In the genomic region with DNA sequence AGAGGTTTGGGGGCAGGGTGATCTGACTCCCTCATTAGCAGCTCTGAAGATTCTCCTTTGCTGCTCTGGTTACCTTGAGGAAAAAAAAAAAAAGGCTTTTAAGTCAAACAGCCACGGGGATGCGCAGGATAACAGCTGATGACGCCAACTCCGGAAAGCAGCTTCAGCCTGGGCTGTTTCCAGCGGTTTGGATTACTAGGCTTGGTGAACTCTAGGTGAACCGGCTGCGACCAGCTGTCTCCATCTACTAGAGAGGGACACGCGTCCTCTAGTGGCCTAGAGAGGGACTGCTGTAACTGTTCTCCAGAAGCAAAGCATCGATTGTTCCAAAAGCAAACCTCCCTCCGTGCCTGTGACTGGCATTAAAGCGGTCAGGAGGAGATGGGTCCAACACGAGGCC, we compare ENCODE assay signal across 8 mouse cellular contexts. TPM values are rescaled to one million over a fixed set of nuclear protein-coding genes. Genes with fewer than 3 reads are reported as not detected.
DNase-seq lines count a peak whose midpoint lies in the region; ATAC-seq and TF ChIP-seq lines count a peak whose summit lies in the region.

No protein-coding gene starts in this region.

- under 1% methylated on average over 13 of the region's 13 CpGs for WGBS in forebrain, postnatal 0 days
- WGBS in lung, embryonic 14.5 days, result 1% methylated on average over 13 of the region's 13 CpGs
- WGBS in olfactory bulb, adult 2 months, result under 1% methylated on average over 13 of the region's 13 CpGs

- DNase-seq in ES-E14 (ENCODE audit: low read depth, low spot score), result peak; percentile 91
- peak; percentile 87 to 93 for DNase-seq in cerebellum, adult 18-20 months
- peak; percentile 90 for DNase-seq in forebrain, postnatal 0 days
- DNase-seq in heart, postnatal 4 days, result peak; percentile 95
- peak; percentile 82 to 89 for DNase-seq in layer of hippocampus, adult 2 months (ENCODE audit: low spot score in 2 of 2)
- DNase-seq in lung, embryonic 14.5 days, result peak; percentile 99
- peak; percentile 43 to 51 for DNase-seq in thymus, adult 18-20 months

- no peak overlapping the region; the same call in 1 of the 2 replicates for H3K9ac ChIP-seq in ES-E14 (ENCODE audit: insufficient read depth, low read depth, low read length, poor library complexity, severe bottlenecking)
- H3K9ac ChIP-seq in forebrain, postnatal 0 days, result no peak overlapping the region
- H3K9ac ChIP-seq in lung, embryonic 14.5 days, result no peak overlapping the region; the same call in 1 of the 2 replicates

- in situ Hi-C loops in ES-E14 (cut with MboI; ENCODE audit: low sequenced_read_pairs in 2 of 2, unreplicated experiment in 2 of 2), result no loop called here

- H3K27me3 ChIP-seq in forebrain, postnatal 0 days (ENCODE audit: insufficient read depth, low read length), result no peaks in the 10 kb centered on the region
- no peaks in the 10 kb centered on the region for H3K27me3 ChIP-seq in lung, embryonic 14.5 days (ENCODE audit: insufficient read depth, low read length)

- peak overlapping the region; percentile 36 for H3K4me2 ChIP-seq in forebrain, postnatal 0 days (ENCODE audit: low read depth)
- peak overlapping the region; percentile 50 for H3K4me2 ChIP-seq in lung, embryonic 14.5 days

- peak; percentile 94 for TF ChIP-seq CTCF in forebrain, postnatal 0 days (IDR thresholded peaks at IDR 0.05; ENCODE audit: low read depth)
- peak; percentile 99 for TF ChIP-seq CTCF in layer of hippocampus, adult 2 months (conservative IDR thresholded peaks at IDR 0.05)
- peak; percentile 98 for TF ChIP-seq CTCF in lung, embryonic 14.5 days (IDR thresholded peaks at IDR 0.05; ENCODE audit: low read depth)
- TF ChIP-seq CTCF in olfactory bulb, adult 2 months (IDR thresholded peaks at IDR 0.05; ENCODE audit: insufficient read depth, low read depth, low read length), result peak; percentile 50; the same call in 1 of the 2 replicates

- H3K4me1 ChIP-seq in ES-E14 (ENCODE audit: control insufficient read depth in 2 of 2, insufficient read depth in 2 of 2, low read length in 2 of 2, poor library complexity in 1 of 2), result peaks cover 3 to 7% of the 10 kb centered on the region in 2 experiments; a peak in 2 of 4 replicates
- H3K4me1 ChIP-seq in forebrain, postnatal 0 days (ENCODE audit: insufficient read depth), result peaks cover 10% of the 10 kb centered on the region
- H3K4me1 ChIP-seq in lung, embryonic 14.5 days (ENCODE audit: insufficient read depth), result no peaks in the 10 kb centered on the region
- 0 out of 2 replicates have a peak, but pooled peaks cover 1% of the 10 kb centered on the region for H3K4me1 ChIP-seq in olfactory bulb, adult 2 months (ENCODE audit: control insufficient read depth, insufficient read depth, low read length)

- no peaks in the 10 kb centered on the region for H3K9me3 ChIP-seq in ES-E14 (ENCODE audit: control insufficient read depth, insufficient read depth, low read depth, low read length)
- no peaks in the 10 kb centered on the region for H3K9me3 ChIP-seq in forebrain, postnatal 0 days (ENCODE audit: low read length)
- H3K9me3 ChIP-seq in lung, embryonic 14.5 days (ENCODE audit: low read depth, low read length), result no peaks in the 10 kb centered on the region

- H3K27ac ChIP-seq in ES-E14 (ENCODE audit: insufficient read depth, low read depth, low read length, poor library complexity, severe bottlenecking), result no peak overlapping the region
- 0 out of 2 replicates have a peak overlapping the region, but pooled peaks have one; percentile 15 for H3K27ac ChIP-seq in forebrain, postnatal 0 days (ENCODE audit: low read depth, low read length)
- peak overlapping the region; percentile 37; the same call in 1 of the 2 replicates for H3K27ac ChIP-seq in layer of hippocampus, adult 2 months
- H3K27ac ChIP-seq in lung, embryonic 14.5 days (ENCODE audit: low read depth), result no peak overlapping the region
- H3K27ac ChIP-seq in olfactory bulb, adult 2 months (ENCODE audit: insufficient read depth, low read depth, low read length), result no peak overlapping the region

- no peak overlapping the region; a peak in 1 of 4 replicates for H3K4me3 ChIP-seq in ES-E14 (ENCODE audit: insufficient read depth in 1 of 2, low read depth in 1 of 2, low read length in 2 of 2, poor library complexity in 1 of 2, severe bottlenecking in 1 of 2)
- H3K4me3 ChIP-seq in forebrain, postnatal 0 days (ENCODE audit: low read depth, low read length), result 0 out of 2 replicates have a peak overlapping the region, but pooled peaks have one; percentile 4
- peak overlapping the region; percentile 3; the same call in 1 of the 2 replicates for H3K4me3 ChIP-seq in layer of hippocampus, adult 2 months
- H3K4me3 ChIP-seq in lung, embryonic 14.5 days (ENCODE audit: low read depth, low read length), result no peak overlapping the region
- no peak overlapping the region for H3K4me3 ChIP-seq in olfactory bulb, adult 2 months (ENCODE audit: insufficient read depth, low read depth, low read length)

- no peak for TF ChIP-seq POLR2A in olfactory bulb, adult 2 months (IDR thresholded peaks at IDR 0.05; ENCODE audit: insufficient read depth, low read depth, low read length)

- peak; percentile 95 for ATAC-seq in forebrain, postnatal 0 days
- ATAC-seq in lung, embryonic 14.5 days (ENCODE audit: insufficient read depth), result peak; percentile 91

- H3K36me3 ChIP-seq in ES-E14 (ENCODE audit: control insufficient read depth, insufficient read depth, low read length, poor library complexity, severe bottlenecking), result no peaks in the 10 kb centered on the region
- no peaks in the 10 kb centered on the region for H3K36me3 ChIP-seq in forebrain, postnatal 0 days (ENCODE audit: insufficient read depth)
- H3K36me3 ChIP-seq in lung, embryonic 14.5 days (ENCODE audit: insufficient read depth), result no peaks in the 10 kb centered on the region

TF ChIP-seq in ES-E14, 5 proteins besides CTCF, POLR2A, EP300 and RAD21:
- TF ChIP-seq ZC3H11A (IDR thresholded peaks at IDR 0.05; ENCODE audit: borderline replicate concordance, low read depth, low read length), result no peak; the same call in 1 of the 2 replicates
- TF ChIP-seq ZNF384 (IDR thresholded peaks at IDR 0.05; ENCODE audit: low read depth, low read length), result peak; percentile 91
- no peak for TF ChIP-seq CHD2 (IDR thresholded peaks at IDR 0.05; ENCODE audit: low read depth, low read length)

RNA-seq across cellular contexts. Expression of a gene that starts 1.0 kb away (rescaled TPM):
- 4.4 and 4.7 TPM in 2 replicates for total RNA-seq in ES-E14 (2012; rRNA removed)
- total RNA-seq in forebrain, postnatal 0 days (2014; rRNA removed), result 14.8 and 20.4 TPM in 2 replicates
- 22.1 and 22.8 TPM in 2 replicates for polyA plus RNA-seq in forebrain, postnatal 0 days (2015; fragmentation: Nextera tagmentation; extraction: Ambion mirVana)
- total RNA-seq in heart, postnatal 4 days (2021), result 1 to 10 TPM in 1 of 2 experiments, under 1 TPM in 1; 0.65 to 1.5 TPM
- total RNA-seq in layer of hippocampus, adult 2 months (2021), result 100 to 1,000 TPM; 199 to 203 TPM
- 17.7 TPM in 2 replicates for polyA plus RNA-seq in lung, embryonic 14.5 days (2014; fragmentation: Nextera tagmentation; extraction: Ambion mirVana)
- polyA plus RNA-seq in olfactory bulb, adult 2 months (2012; ENCODE audit: insufficient read depth, insufficient read length, low replicate concordance, missing spikeins), result not detected in 2 replicates

RNA-seq across cellular contexts. Expression of a gene that starts 43.2 kb away (rescaled TPM):
- 19.1 and 21.1 TPM in 2 replicates for total RNA-seq in ES-E14 (2012; rRNA removed)
- 84.0 and 116 TPM in 2 replicates for total RNA-seq in forebrain, postnatal 0 days (2014; rRNA removed)
- 90.1 and 91.7 TPM in 2 replicates for polyA plus RNA-seq in forebrain, postnatal 0 days (2015; fragmentation: Nextera tagmentation; extraction: Ambion mirVana)
- 10 to 100 TPM; 55.1 to 58.6 TPM for total RNA-seq in heart, postnatal 4 days (2021)
- 100 to 1,000 TPM; 220 to 229 TPM for total RNA-seq in layer of hippocampus, adult 2 months (2021)
- polyA plus RNA-seq in lung, embryonic 14.5 days (2014; fragmentation: Nextera tagmentation; extraction: Ambion mirVana), result 42.8 and 47.8 TPM in 2 replicates
- polyA plus RNA-seq in olfactory bulb, adult 2 months (2012; ENCODE audit: insufficient read depth, insufficient read length, low replicate concordance, missing spikeins), result not detected in 2 replicates

RNA-seq across cellular contexts. Expression of a gene that starts 55.1 kb away (rescaled TPM):
- total RNA-seq in ES-E14 (2012; rRNA removed), result 27.9 and 30.9 TPM in 2 replicates
- total RNA-seq in forebrain, postnatal 0 days (2014; rRNA removed), result 28.9 and 44.9 TPM in 2 replicates
- 88.4 and 97.7 TPM in 2 replicates for polyA plus RNA-seq in forebrain, postnatal 0 days (2015; fragmentation: Nextera tagmentation; extraction: Ambion mirVana)
- 10 to 100 TPM; 74.9 to 78.5 TPM for total RNA-seq in heart, postnatal 4 days (2021)
- total RNA-seq in layer of hippocampus, adult 2 months (2021), result 10 to 100 TPM; 64.8 to 67.1 TPM
- 77.2 and 80.8 TPM in 2 replicates for polyA plus RNA-seq in lung, embryonic 14.5 days (2014; fragmentation: Nextera tagmentation; extraction: Ambion mirVana)
- polyA plus RNA-seq in olfactory bulb, adult 2 months (2012; ENCODE audit: insufficient read depth, insufficient read length, low replicate concordance, missing spikeins), result not detected in 2 replicates

RNA-seq across cellular contexts. Expression of a gene that starts 56.0 kb away (rescaled TPM):
- 58.7 and 61.8 TPM in 2 replicates for total RNA-seq in ES-E14 (2012; rRNA removed)
- 299 and 313 TPM in 2 replicates for total RNA-seq in forebrain, postnatal 0 days (2014; rRNA removed)
- polyA plus RNA-seq in forebrain, postnatal 0 days (2015; fragmentation: Nextera tagmentation; extraction: Ambion mirVana), result 258 and 305 TPM in 2 replicates
- 10 to 100 TPM; 84.1 to 84.7 TPM for total RNA-seq in heart, postnatal 4 days (2021)
- 100 to 1,000 TPM; 349 to 374 TPM for total RNA-seq in layer of hippocampus, adult 2 months (2021)
- 102 and 105 TPM in 2 replicates for polyA plus RNA-seq in lung, embryonic 14.5 days (2014; fragmentation: Nextera tagmentation; extraction: Ambion mirVana)
- polyA plus RNA-seq in olfactory bulb, adult 2 months (2012; ENCODE audit: insufficient read depth, insufficient read length, low replicate concordance, missing spikeins), result not detected in 2 replicates

Comparison
In these comparisons a context has a peak if more than half of its experiments do, and no peak if none do; other contexts are left out.
1. DNase-seq: peak in every context shown above with its lines; median percentile 99 in lung, embryonic 14.5 days; 95 in heart, postnatal 4 days; 91 in ES-E14; 90 in cerebellum, adult 18-20 months; 90 in forebrain, postnatal 0 days; 86 in layer of hippocampus, adult 2 months; 47 in thymus, adult 18-20 months.
2. H3K27ac ChIP-seq: peak in forebrain, postnatal 0 days (single experiment) and layer of hippocampus, adult 2 months (single experiment); none in ES-E14 (single experiment), lung, embryonic 14.5 days (single experiment) and olfactory bulb, adult 2 months (single experiment).
3. H3K4me3 ChIP-seq: peak in forebrain, postnatal 0 days (single experiment) and layer of hippocampus, adult 2 months (single experiment); none in ES-E14 (0 of 2), lung, embryonic 14.5 days (single experiment) and olfactory bulb, adult 2 months (single experiment).
4. Peak in every context shown above with its lines, with median percentiles within 50 percentile points of each other: CTCF ChIP-seq.